Mouse (Mus musculus) CH12.LX (cell line): ENCODE measurements around the gene Grik5.

Experiments used
- CTCF ChIP-seq, 2 experiments: IDR thresholded peaks in 1 of 2; conservative IDR thresholded peaks in 1 of 2; 2 replicates each; pipeline ENCODE4 v1.5.1; 2011 to 2012; ENCODE audit warnings: low read depth in 2 of 2, low read length in 2 of 2, improper control_type of control experiment in 1 of 2, inconsistent platforms in 1 of 2, mild to moderate bottlenecking in 1 of 2, moderate library complexity in 1 of 2
- GABPA ChIP-seq: IDR thresholded peaks from 2 replicates; pipeline ENCODE4 v1.6.1; 2012; ENCODE audit warnings: low read depth, low read length, improper control_type of control experiment, inconsistent platforms; ENCODE audit not compliant: insufficient replicate concordance
- POLR2A ChIP-seq: IDR thresholded peaks from 2 replicates; pipeline ENCODE4 v1.6.1; 2011; ENCODE audit warnings: low read depth, mild to moderate bottlenecking, improper control_type of control experiment, low read length
- SIN3A ChIP-seq: IDR thresholded peaks from 2 replicates; pipeline ENCODE4 v1.6.1; 2012; ENCODE audit warnings: low read length, improper control_type of control experiment, inconsistent platforms
- USF1 ChIP-seq: IDR thresholded peaks from 2 replicates; pipeline ENCODE4 v1.6.1; 2014; ENCODE audit warnings: low read depth, mild to moderate bottlenecking, inconsistent platforms, low read length, improper control_type of control experiment
- ZNF384 ChIP-seq: IDR thresholded peaks from 2 replicates; pipeline ENCODE4 v1.6.1; 2012; ENCODE audit warnings: low read depth, low read length, improper control_type of control experiment, inconsistent platforms

DNA sequence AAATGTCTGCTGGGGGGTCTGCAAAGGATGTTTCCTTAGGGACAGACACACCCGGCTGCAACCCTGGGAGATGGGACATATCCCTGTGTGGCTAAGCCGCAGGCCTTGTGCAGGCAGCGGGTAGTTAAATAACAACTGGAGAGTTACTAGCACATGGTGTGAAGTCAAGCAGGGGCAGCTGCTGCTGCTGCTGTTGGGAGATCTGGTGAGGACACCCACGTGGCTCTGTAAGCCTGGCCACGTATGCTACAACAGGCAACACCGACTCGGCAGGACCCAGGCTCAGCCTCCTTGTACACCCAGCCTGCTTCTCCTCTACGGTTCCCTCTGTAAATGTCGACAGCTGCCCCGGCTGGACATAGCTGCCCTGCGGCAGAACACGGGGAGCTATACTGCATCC, 30.2 kb downstream of the Grik5 start:
- no peak for TF ChIP-seq ZNF384
- no peak for TF ChIP-seq SIN3A
- TF ChIP-seq POLR2A: no peak
- no peak for TF ChIP-seq GABPA
- no peak for TF ChIP-seq CTCF (conservative IDR thresholded peaks at IDR 0.05 in 1 of 2, IDR thresholded peaks at IDR 0.05 in 1 of 2; ENCODE audit: low read depth in 2 of 2, low read length in 2 of 2)
- TF ChIP-seq USF1: no peak
